Mouse (Mus musculus): ENCODE results near the gene Actr5. TPM values are rescaled to one million over a fixed set of nuclear protein-coding genes. Genes with fewer than 3 reads are reported as not detected.

Actr5 gene
- total RNA-seq (2014; fragmentation: Nextera tagmentation) (15.6 and 18.5 TPM in 2 replicates), total RNA-seq (2017) (15.8 and 21.6 TPM in 2 replicates)

DNA sequence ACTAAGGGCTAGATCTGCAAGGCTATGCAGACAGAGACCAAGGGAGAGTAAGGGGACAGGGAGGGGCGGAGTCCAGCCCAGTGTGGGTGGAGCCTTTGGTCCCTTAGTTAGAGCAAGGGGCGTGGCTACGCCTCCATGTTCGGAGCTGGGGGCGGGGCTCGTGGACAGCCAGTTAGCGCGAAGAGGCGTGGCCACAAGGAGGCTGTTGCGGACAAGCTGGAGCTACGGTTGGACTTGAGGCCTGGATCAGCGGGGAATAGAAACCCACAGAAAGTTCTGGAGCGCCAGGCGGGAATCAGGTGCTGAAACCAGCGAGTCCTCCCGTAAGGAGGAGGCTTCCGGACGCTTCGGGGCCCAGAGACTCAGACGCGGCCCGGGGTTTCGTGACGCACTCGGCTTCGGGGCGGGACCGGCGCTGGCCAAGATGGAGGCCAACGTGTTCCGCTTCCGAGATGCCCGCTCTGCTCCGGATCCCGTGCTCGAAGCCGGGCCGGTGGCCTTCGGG, at the start of gene Actr5:
Gene Actr5 (plus strand): TSS at position 171 of the 505 bp plus-strand sequence.
- peak; percentile 96 for ATAC-seq (replicated peaks; ENCODE audit: poor library complexity, severe bottlenecking)

DNA sequence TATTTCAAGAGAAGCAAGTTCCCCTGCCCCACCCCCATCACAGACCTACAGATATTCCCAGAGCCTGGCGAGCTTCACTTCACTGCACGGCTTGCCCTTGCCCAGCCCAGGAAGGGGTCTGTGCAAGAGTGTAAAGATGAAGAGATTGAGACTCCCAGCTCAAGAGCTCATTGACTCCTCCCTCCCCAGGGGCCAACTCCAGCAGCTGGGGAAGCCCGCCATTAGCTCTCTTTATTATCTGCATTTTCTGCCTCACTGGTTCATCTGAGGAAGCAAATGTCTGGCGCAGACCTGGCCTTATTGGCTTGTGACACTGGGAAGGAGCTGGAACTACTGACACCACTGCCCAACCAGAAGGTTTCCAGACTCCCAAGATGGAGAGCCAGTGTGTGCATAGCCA, 44.7 kb upstream of the Actr5 start:
- ATAC-seq (replicated peaks; ENCODE audit: poor library complexity, severe bottlenecking): no peak

DNA sequence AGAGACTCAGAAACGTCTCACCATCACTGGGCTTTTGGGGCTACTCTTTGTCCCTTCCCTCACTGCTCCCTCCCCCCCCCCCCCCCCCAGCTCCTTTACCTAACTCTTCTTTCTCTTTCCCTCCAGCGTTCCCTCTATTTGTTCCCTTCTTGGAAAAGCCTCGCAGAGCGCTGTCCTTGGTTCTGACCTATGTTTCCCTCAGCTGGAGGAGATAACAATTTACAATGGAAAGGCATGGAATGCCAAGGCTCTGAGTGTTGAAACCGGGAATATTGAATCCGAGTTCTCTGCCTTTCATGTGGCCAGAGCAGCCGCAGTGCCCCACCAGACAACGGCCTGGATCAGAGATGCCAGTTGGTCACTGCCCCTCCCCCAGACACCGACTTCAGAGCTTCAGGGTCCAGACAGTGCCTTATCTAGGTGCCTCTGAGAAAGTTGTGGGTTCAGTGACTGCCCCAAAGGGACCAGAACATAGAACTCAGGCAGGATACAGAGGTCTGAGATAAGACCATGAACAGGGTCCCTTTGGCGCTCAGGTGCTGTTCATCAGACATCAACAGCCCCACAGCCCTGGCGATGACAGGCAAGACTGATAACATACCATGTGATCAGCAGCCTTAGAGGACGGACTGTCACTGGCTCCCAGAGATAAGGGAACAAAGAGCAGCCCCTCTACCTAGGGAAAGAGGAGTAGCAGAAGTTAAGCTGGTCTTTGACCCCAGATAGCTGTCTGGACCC, 39.9 kb upstream of the Actr5 start:
- no peak for ATAC-seq (replicated peaks; ENCODE audit: poor library complexity, severe bottlenecking)

DNA sequence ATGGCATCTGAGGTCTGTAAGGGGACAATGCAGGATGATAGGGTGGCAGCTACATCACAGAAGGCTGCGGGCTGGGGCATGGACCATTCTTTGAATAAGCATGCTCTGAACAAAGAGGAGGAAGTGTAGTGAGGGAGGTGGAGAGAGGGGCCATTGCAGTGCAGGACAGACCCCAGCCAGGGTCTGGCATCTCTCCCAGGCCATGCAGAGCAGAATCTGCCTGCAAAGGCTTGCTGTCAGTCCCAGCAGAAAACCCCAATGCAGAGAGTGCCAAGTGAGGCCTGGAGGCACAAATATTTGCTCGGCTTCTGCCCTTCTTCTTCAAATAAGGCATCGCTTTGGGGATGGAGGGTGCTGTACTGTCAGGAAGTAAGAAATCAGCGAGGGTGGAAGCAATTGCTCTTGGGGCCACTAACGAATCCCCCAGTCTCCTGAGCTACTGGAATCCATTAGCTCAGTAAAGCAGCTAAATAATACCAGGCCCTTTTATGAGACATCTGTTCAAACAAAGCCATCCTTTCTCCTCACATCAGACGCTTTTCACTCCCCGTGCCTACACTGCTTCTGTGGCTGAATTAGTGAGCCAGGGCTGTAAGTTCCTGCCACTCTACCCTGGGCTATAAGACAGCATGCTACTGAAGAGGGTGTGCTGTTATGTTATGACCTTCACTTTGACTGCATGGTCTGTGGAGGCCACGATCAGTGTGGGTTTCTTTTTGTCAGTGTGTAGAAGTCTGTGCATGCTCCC, 36.0 kb upstream of the Actr5 start:
- no peak for ATAC-seq (replicated peaks; ENCODE audit: poor library complexity, severe bottlenecking)

DNA sequence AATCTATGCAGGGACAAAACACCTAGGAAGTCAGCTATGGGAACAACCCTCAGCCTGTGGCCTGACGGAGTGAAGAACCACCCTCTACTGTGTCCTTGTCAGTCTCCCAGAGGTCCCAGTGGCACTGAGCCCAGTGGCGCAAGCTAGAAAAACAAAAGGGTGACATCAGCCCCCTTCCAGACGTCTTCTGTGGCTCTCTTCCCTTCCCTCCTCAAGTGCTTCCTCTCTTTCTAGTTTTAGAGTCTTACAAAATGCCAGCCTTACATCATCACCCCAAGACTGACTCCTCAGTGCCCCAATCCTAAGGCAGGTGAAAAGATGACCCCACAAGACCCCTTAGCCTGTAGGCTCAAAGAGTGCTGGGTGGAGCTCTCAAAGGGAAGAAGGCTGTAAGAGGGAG, 34.2 kb upstream of the Actr5 start:
- peak; percentile 68 for ATAC-seq (replicated peaks; ENCODE audit: poor library complexity, severe bottlenecking)

DNA sequence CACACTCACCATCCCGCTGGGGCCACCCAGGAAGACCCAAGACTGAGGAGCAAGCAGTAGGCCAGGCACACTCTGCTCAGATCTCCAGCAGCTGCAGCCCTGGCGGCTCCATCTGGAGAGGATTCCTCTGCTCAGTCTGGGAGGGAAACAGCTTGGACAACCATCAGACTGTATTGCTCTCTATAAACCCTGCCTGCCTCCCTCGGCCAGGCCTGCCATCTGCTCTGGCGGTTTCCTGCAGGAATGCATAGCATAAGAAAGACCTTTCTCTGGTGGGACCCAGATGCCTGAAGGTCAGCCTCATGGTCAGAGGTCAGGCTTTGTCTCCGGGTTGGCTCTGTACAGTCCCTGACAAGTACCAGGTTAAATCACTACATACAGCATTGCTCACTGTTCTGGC, 33.4 kb upstream of the Actr5 start:
- ATAC-seq (replicated peaks; ENCODE audit: poor library complexity, severe bottlenecking): no peak

DNA sequence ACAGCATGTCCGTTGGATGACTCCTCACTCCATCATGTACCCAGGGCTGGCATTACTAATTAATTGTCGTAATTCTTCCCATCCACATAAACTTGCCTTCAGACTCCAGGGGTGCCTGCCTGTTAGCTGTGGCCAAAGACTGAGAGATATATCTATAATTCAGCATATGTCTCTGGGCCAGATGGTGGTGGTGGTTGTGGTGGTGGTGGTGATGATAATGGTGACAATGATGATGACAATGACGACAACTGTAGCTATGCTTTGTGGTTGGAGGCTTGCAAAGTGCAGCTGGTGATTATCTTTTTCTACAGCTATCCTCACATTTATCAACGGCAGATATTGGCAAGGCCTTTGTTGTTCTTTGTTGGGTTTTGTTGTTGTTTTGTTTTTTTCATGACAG, 31.3 kb upstream of the Actr5 start:
- ATAC-seq (replicated peaks; ENCODE audit: poor library complexity, severe bottlenecking): no peak

DNA sequence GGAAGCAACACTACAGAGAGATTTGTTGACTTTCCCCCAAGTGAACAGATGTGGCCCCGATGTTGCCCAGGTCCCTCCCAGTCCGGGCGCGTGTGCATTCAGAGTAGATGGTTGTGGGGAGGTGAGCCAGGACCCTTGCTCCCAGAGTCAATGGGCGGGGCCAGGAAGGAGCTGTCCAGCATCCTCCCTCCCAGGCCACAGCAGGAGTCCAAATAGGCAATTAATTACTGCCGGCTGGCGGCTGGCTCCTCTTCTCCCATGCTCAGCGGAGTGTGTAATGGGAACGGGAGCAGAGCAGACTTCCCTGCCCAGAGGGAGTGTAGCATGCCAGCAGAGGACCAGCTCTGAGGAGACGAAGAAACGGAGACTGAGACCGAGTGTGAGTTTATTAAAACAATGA, 29.6 kb upstream of the Actr5 start:
- peak; percentile 61 for ATAC-seq (replicated peaks; ENCODE audit: poor library complexity, severe bottlenecking)

DNA sequence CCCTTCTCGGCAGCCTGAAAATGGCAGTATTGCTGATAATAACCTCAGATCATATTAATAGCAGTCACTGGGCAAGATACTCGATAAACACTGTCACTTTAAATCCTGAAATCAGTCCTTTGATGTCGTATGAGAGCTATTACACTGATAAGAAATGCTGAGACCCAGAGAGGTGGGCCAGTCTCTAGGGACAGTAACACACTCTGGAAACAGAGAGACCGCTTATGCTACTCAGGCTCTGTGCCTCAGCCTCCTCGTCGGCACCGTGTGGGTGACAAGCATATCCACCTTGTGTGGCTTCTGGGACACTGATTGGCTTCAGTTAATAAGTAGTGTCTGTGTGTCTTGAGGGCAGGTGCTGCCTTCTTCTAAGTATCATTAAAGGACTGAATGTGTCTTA, 29.1 kb upstream of the Actr5 start:
- ATAC-seq (replicated peaks; ENCODE audit: poor library complexity, severe bottlenecking): no peak

DNA sequence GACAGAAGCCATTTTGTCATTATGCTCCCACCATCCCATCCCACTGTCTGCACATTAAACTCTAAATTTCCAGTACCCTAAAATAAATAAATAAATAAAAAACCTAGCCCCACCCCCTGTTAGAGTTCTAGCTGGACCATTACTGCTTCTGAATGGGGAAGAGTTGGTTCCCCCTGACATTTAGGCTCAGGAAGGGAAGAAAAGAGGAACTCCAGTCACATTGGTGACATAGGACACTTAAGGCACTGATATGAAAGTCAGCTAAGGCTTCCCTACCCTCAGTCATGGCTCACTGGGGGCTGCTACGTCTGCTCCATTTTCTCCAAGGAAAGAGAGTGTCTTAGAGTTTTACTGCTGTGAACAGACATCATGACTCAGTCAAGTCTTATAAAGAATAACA, 27.9 kb upstream of the Actr5 start:
- peak; percentile 85 for ATAC-seq (replicated peaks; ENCODE audit: poor library complexity, severe bottlenecking)

DNA sequence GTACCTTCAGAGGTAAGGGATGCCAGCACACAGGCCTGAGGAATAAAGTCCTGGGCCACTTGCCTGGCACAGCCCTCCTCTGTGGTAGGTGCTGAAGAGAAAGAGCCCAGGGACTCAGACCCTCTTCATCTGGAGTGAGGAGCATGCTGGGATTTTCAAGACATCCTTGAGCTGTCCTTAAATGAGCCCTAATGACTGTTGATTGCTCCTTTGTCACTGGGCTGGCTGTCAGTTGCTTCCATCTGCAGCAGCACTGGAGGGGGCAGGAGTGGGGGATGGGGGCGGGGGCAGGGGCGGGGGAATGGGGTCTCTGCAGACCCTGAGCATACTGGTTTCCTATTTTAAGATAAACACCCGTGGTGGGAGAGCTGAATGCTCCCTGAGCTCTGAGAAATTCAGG, 24.2 kb upstream of the Actr5 start:
- no peak for ATAC-seq (replicated peaks; ENCODE audit: poor library complexity, severe bottlenecking)

DNA sequence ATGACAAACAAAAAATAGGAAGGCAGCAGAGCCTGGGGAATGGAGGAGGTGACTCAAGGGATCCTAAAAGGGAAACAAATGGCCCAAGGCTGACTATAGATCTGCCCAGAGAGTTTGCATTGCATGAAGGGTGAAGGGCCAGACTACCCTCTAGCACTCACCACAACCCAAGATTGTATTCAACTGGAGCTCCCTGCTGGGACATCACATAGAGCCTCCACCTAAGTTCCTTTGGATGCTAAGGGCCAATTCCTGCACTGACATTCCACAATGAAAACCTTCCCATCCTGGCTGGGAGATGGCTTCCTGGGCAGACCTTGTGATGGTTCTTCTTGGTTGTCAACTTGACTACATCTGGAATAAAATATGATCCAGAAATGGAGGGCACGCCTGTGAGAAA, 23.4 kb upstream of the Actr5 start:
- no peak for ATAC-seq (replicated peaks; ENCODE audit: poor library complexity, severe bottlenecking)

DNA sequence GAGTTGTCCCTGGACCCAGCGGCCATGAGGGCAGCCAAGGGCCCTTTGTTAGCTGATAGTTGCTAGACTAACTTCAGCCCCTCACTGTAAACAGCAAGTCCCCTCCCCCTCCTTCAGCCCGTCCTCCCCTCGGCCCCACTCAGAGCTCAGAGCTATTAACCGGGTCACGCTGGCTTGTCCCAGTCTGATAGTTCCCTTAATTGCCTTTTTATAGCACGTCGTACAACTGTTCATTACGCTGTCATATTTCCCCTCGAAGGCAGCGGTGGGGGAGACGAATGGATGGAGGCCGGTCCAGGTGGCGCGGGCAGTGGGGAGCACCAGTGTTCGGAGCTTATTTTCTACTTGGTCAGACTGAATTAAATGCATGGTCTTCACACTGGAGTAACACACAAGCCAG, 22.0 kb upstream of the Actr5 start:
- ATAC-seq (replicated peaks; ENCODE audit: poor library complexity, severe bottlenecking): no peak

DNA sequence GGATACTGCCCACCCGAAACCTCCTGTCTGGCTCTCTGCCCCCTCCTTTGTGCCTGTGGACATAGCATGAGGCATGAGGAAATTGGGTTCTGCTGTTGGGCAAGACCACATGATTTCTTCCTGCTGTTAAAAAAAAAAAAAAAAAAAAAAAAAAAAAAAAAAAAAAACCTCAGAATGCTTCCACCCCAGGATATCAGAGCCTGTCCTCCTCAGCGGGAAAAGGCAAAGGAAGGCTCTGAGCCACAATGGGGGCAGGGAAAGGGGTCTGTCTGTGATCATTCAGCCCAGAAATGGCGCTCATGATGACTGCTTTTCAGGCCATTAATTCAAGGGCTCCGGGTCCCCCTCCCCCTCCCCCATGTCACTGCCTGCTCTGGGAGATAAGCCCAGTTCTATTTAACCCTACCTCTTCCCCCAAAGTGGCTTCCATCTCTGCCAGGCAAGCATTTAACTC, 18.1 kb upstream of the Actr5 start:
- ATAC-seq (replicated peaks; ENCODE audit: poor library complexity, severe bottlenecking): peak; percentile 81

DNA sequence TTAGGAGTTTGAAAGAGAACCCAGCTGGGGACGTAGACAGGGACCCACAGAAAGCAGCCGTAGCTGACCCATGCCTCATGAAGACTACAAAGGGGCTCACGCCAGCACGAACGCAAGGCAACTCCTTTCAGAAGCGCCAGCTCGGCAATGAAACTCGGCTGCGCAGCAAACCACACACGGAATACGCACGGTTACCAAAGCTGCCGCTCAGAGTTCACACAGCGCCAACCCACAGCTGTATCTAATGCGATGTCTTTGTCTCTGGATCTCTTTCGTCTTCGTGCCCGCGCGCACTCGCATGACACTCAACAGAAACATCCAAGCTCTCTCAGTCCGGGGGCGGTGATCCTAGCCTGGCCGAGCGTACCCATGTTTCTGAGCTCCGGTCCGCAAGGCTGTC, 15.0 kb upstream of the Actr5 start:
- no peak for ATAC-seq (replicated peaks; ENCODE audit: poor library complexity, severe bottlenecking)

DNA sequence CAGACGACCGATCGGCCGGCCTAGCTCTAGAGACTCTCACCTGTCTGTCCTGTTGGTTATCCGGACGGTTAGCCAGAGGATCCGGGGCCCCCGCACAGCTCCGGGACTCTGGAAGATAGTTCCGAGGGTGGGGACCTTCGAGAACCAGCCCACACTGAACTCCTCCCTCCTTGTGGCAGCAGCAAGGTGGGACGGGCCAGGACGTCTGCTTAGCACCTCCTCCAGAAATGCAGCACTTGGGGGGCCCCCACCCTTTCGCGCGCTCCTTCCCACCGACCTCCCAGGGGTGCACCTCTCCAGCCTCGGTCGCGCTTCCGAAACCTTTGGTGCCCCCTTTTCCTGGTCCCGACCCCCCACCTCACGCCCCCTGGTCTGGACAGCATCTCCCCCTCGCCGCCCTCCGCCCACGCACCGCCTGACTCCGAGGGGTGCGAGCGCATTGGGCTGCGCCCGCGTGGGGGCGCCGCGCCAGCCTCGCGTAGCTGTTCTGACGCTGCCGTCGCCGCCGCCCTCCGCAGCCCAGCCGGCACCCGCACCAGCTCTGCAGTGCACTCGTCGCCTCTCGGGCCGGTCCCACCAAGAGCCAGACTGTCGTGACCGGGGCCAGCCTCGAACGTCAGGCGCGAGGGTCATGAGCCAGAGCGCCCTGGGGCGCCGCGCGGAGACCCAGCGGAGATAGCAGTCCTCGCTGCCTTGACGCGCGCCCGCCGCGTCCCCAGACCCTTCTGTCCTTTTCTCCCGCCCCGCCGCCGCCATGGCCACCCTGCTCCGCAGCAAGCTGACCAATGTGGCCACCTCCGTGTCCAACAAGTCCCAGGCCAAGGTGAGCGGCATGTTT, 14.0 kb upstream of the Actr5 start, which contains the start of gene Slc32a1:
Gene Slc32a1 (plus strand): TSS at position 280 of the 838 bp plus-strand sequence.
- no peak for ATAC-seq (replicated peaks; ENCODE audit: poor library complexity, severe bottlenecking)

DNA sequence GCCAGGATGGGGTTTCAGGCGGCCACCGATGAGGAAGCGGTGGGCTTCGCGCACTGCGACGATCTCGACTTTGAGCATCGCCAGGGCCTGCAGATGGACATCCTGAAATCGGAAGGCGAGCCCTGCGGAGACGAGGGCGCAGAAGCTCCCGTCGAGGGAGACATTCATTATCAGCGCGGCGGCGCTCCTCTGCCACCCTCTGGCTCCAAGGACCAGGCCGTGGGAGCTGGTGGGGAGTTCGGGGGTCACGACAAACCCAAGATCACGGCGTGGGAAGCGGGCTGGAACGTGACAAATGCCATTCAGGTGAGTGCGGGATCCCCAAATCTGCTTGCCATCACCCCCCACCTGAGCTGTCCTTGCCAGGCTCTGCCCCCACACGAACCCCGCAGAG, 13.4 kb upstream of the Actr5 start:
- no peak for ATAC-seq (replicated peaks; ENCODE audit: poor library complexity, severe bottlenecking)

DNA sequence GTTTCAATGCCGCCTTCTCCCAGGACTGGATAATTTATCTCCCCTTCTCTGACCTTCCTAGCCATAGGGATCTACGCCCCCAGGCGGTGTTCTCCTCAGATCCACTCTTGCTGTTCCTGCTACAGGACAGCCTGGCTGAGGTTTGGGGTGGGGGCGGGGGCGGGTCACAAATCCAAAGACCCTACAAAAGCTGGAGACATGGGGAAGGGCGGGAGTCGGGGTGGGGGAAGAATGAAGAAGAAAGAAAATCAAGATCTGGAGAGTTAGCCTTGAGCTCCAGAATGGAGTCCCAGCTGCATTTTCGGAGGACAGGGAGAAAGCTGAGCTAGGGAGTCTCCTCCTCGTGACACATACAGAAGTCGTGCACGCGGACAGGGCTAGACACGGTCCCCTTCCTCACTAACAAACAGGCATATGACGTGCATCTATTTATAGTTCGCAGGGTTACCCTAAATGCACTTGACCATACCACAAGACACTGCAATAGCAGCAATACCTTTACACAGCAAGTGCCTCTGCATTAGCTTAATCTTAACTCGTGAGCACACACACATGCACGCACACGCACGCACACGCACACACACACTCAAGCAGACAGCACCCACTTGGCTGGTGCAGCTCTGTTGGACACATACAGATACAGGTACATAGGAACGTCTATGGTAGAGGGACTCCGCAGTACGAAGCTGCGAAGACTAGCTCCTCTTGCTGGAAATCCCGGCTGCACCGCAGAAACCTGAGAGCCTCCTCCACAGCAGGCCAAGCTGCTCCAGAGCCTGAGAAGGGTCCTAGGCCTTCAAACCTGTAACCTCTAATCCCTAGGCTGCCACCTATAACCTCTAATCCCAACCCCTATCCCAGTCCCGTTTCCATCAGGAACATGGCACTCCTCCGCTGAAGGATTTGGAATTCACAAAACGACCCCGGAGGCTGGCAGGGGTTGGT, 12.7 kb upstream of the Actr5 start:
- no peak for ATAC-seq (replicated peaks; ENCODE audit: poor library complexity, severe bottlenecking)

DNA sequence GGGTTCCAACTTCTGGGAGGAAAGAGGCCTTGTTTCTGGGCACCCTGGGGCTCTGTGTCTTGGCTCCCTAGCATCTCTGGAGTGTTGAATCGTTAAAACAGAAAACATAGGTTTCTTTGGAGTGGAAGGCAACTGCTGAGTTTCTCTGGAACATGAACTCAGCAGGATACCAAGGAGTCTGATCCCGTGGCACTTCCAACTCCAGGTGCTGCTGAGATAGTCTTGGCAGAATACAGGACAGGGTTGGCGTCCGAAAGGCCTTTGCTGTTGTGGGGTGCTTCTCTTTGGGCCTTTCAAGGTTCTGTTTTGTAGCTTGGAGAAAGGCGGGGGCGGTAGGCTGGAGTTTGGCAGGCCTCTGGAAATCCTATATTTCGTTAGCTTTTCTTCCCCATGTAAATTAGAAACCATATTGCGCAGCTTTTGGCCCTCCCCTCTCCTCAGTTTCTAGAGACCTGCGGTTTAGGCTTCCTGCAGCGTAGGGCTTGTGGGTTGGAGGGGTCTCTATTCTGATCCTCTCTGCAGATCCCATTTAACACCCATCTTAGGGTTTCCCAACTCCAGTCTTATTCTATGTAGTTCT, 11.9 kb upstream of the Actr5 start:
- peak; percentile 33 for ATAC-seq (replicated peaks; ENCODE audit: poor library complexity, severe bottlenecking)

All from granulocyte monocyte progenitor cell, adult 5-6 weeks (primary cell).